Mouse (Mus musculus) hindbrain, embryonic 10.5 days (tissue): ENCODE data around the gene Olfr218. TPM values are rescaled to one million over a fixed set of nuclear protein-coding genes. Genes with fewer than 3 reads are reported as not detected.
"Not testable (repeated sequence)": the region's sequence is repeated elsewhere in the genome, so short reads cannot be mapped to it uniquely, and the experiment has no call there.

Source experiments
- DNase-seq: peaks from one replicate; pipeline ENCODE4 v3.0.0-alpha.2; 2017; ENCODE audit warnings: low spot score
- H3K27ac ChIP-seq: fragments of 300-500 bp; sonication (generic); 2 replicates; pipeline ENCODE4 v1.5.1; 2016; ENCODE audit warnings: mild to moderate bottlenecking, moderate library complexity
- H3K27me3 ChIP-seq: fragments of 300-500 bp; sonication (generic); 2 replicates; pipeline ENCODE4 v1.6.1; 2016; ENCODE audit warnings: mild to moderate bottlenecking; ENCODE audit not compliant: poor library complexity, insufficient read depth, severe bottlenecking
- H3K36me3 ChIP-seq: fragments of 300-500 bp; sonication (generic); 2 replicates; pipeline ENCODE4 v1.6.1; 2016; ENCODE audit warnings: mild to moderate bottlenecking, moderate library complexity
- H3K4me1 ChIP-seq: fragments of 300-500 bp; sonication (generic); replicated peaks from 2 replicates; pipeline ENCODE4 v1.6.1; 2016; ENCODE audit warnings: mild to moderate bottlenecking
- H3K4me3 ChIP-seq: fragments of 300-500 bp; sonication (generic); 2 replicates; pipeline ENCODE4 v1.5.1; 2016; ENCODE audit warnings: mild to moderate bottlenecking, moderate library complexity
- H3K9me3 ChIP-seq: fragments of 300-500 bp; sonication (generic); 2 replicates; pipeline ENCODE4 v1.6.1; 2016; ENCODE audit warnings: mild to moderate bottlenecking, moderate library complexity
- WGBS: fragments of 180-500 bp; shearing (Covaris S2); methylation state at CpG from one replicate; pipeline ENCODE4 v1.1.7; 2016; 5-methylcytosine and 5-hydroxymethylcytosine counted together
- polyA plus RNA-seq: library from polyadenylated mRNA; unstranded; fragments of >200 nt; fragmentation: Nextera tagmentation; extraction: Ambion mirVana; gene quantifications from 2 replicates; pipeline ENCODE4 v1.2.1, GENCODE M21; 2016

Olfr218 gene
- polyA plus RNA-seq = not detected in 2 replicates

- no peaks in the 10 kb centered on the region for H3K4me1 ChIP-seq
- H3K9me3 ChIP-seq = no peaks in the 10 kb centered on the region
- no peaks in the 10 kb centered on the region for H3K36me3 ChIP-seq
- WGBS = 82% methylated on average over 5 of the region's 5 CpGs
- DNase-seq = no peak
- H3K4me3 ChIP-seq = no peak within 1 kb of the TSS
- H3K27ac ChIP-seq = no peak within 1 kb of the TSS
- H3K27me3 ChIP-seq = no peaks in the 10 kb centered on the region
Measured at GRCm38 (mm10) chr1:173197508-173197907, at the start of gene Olfr218. TSS of gene Olfr218 (plus strand) at chr1:173197808.

DNA sequence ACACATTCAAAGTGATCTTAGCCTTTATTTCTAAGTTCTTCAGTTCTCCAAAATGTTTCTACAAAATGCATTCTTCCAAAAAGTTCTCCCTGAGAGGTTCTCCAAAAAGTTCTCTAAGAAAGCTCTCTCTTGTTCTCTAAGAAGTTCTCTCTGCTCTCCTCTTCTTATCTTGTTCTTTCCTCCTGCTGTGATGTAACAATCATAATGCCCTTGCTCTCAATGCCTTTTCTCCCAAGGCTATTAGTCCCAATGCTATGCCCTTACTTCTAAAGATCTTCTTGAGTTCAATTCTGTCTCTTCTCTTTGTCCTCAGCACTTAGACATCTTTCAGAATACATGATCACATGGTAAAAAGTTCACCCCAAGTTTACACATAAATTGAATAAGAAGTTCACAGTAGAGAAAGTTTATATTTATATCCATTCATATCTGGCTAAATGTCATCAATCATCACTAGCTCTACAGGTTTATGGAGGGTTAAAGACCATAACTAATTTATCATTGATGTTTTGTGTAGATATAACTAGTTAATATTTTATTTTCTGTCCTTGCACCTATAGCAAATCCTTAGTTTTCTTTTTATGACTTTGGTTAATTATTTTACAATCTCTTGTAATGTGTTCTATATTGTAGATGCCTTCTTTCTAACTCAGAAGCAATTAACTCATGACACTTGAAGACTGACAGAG, 23.3 kb upstream of the Olfr218 start:
- DNase-seq = no peak
- Histone ChIP-seq H3K27ac (no peak overlapping the region), H3K27me3 (no peaks in the 10 kb centered on the region), H3K36me3 (no peaks in the 10 kb centered on the region), H3K9me3 (no peaks in the 10 kb centered on the region), H3K4me1 (no peaks in the 10 kb centered on the region), H3K4me3 (no peak overlapping the region)

DNA sequence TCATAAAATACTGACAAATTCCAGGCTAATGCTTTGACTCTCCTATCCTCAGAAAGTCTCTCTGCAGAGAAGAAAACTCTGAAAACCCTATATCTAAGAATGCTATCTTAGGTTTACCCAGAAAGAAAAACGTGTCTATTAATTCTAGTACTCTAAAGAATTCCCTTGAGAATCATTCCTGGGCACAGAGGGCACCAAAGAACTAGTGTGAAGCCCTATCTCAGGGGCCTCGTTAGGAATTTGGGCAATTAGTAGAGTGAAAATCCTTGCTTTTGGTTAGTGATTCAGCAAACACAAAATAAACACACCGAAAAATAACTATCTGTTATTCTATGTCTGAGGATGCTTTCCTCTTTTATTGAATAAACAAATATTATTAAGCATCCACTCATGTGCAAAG, 7.1 kb upstream of the Olfr218 start, which contains the start of gene Olfr1406:
Gene Olfr1406 (minus strand): TSS at position 101 of the 400 bp plus-strand sequence.
- 74% methylated on average over 3 of the region's 3 CpGs for WGBS
- H3K27me3 ChIP-seq = no peaks in the 10 kb centered on the region

GRCm38 (mm10) chr1:173192059-173192458, 5.5 kb upstream of the Olfr218 start:
- no peak for DNase-seq
- no peak overlapping the region for H3K27ac ChIP-seq
- no peaks in the 10 kb centered on the region for H3K27me3 ChIP-seq
- H3K36me3 ChIP-seq = no peaks in the 10 kb centered on the region
- WGBS = 80% methylated on average over 3 of the region's 3 CpGs
- H3K9me3 ChIP-seq = no peaks in the 10 kb centered on the region
- no peaks in the 10 kb centered on the region for H3K4me1 ChIP-seq
- no peak overlapping the region for H3K4me3 ChIP-seq

More for the DNA sequence above, 7.1 kb upstream of the Olfr218 start, which contains the start of gene Olfr1406:
- no peaks in the 10 kb centered on the region for H3K36me3 ChIP-seq
- H3K27ac ChIP-seq = no peak within 1 kb of the TSS
- no peaks in the 10 kb centered on the region for H3K4me1 ChIP-seq
- DNase-seq = no peak
- H3K9me3 ChIP-seq = no peaks in the 10 kb centered on the region
- no peak within 1 kb of the TSS for H3K4me3 ChIP-seq

- no peaks in the 10 kb centered on the region for H3K27me3 ChIP-seq
- no peak overlapping the region for H3K27ac ChIP-seq
- H3K4me3 ChIP-seq = no peak overlapping the region
- DNase-seq = no peak
- WGBS = 88% methylated on average over 2 of the region's 2 CpGs
- H3K4me1 ChIP-seq = no peaks in the 10 kb centered on the region
- no peaks in the 10 kb centered on the region for H3K36me3 ChIP-seq
- no peaks in the 10 kb centered on the region for H3K9me3 ChIP-seq
Measured at GRCm38 (mm10) chr1:173196359-173196758, 1.2 kb upstream of the Olfr218 start.

GRCm38 (mm10) chr1:173212092-173212491, 14.5 kb downstream of the Olfr218 start, which contains the start of gene Olfr1404:
TSS of gene Olfr1404 (plus strand) at chr1:173212392.
- H3K9me3 ChIP-seq = no peaks in the 10 kb centered on the region
- H3K36me3 ChIP-seq = no peaks in the 10 kb centered on the region
- H3K4me1 ChIP-seq = no peaks in the 10 kb centered on the region
- DNase-seq = no peak
- H3K27me3 ChIP-seq = no peaks in the 10 kb centered on the region
- 83% methylated on average over 5 of the region's 5 CpGs for WGBS
- H3K4me3 ChIP-seq = no peak within 1 kb of the TSS
- H3K27ac ChIP-seq = no peak within 1 kb of the TSS

GRCm38 (mm10) chr1:173216481-173216880, 18.9 kb downstream of the Olfr218 start:
- WGBS = 91% methylated on average over 3 of the region's 3 CpGs
- Histone ChIP-seq H3K4me3 (no peak overlapping the region), H3K9me3 (no peaks in the 10 kb centered on the region), H3K4me1 (no peaks in the 10 kb centered on the region), H3K27me3 (no peaks in the 10 kb centered on the region), H3K36me3 (no peaks in the 10 kb centered on the region), H3K27ac (no peak overlapping the region)
- no peak for DNase-seq

- Histone ChIP-seq H3K36me3 (no peaks in the 10 kb centered on the region), H3K27ac (no peak within 1 kb of the TSS), H3K27me3 (no peaks in the 10 kb centered on the region), H3K4me1 (no peaks in the 10 kb centered on the region), H3K4me3 (no peak within 1 kb of the TSS), H3K9me3 (no peaks in the 10 kb centered on the region)
- DNase-seq = no peak
- 89% methylated on average over 2 of the region's 2 CpGs for WGBS
Measured at GRCm38 (mm10) chr1:173227081-173227480, 29.5 kb downstream of the Olfr218 start, which contains the start of gene Fcer1a. TSS of gene Fcer1a (minus strand) at chr1:173227214.

DNA sequence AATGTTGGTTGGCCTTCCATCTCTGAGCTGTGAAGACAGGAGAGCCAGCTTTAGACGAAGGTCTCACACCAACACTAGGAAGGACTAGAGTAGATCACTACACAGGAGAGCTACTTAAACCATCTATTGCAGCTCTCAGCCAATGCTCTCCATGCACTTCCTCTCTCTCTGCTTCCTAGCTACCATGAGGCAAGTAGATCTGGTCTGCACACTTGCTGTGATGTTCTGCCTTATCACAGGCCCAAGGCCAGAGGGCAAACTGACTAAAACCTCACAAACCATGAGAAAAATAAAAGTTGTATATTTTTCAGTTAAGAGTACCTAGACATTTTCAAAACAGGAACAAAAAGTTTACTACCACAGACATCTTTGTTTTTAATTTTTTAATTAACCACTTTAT, 39.4 kb downstream of the Olfr218 start:
- not testable (repeated sequence) for H3K27ac ChIP-seq, DNase-seq, H3K27me3 ChIP-seq, H3K9me3 ChIP-seq, H3K4me3 ChIP-seq, H3K36me3 ChIP-seq, H3K4me1 ChIP-seq
- 88% methylated on average over 1 of the region's 1 CpGs for WGBS

- no peaks in the 10 kb centered on the region for H3K27me3 ChIP-seq
- H3K27ac ChIP-seq = no peak overlapping the region
- H3K9me3 ChIP-seq = no peaks in the 10 kb centered on the region
- no peaks in the 10 kb centered on the region for H3K36me3 ChIP-seq
- H3K4me3 ChIP-seq = no peak overlapping the region
- 95% methylated on average over 3 of the region's 3 CpGs for WGBS
- no peak for DNase-seq
- no peaks in the 10 kb centered on the region for H3K4me1 ChIP-seq
Measured at GRCm38 (mm10) chr1:173249888-173250287, 52.3 kb downstream of the Olfr218 start.

Other genes starting within 250 kb of the Olfr218 start
- gene Olfr16, start 247.4 kb upstream of the Olfr218 start, polyA plus RNA-seq = not detected in 2 replicates
- not detected in 2 replicates for gene Olfr1408, start 60.4 kb upstream of the Olfr218 start, polyA plus RNA-seq
- not detected in 2 replicates for gene Olfr1406, start 7.2 kb upstream of the Olfr218 start, polyA plus RNA-seq
- not detected in 2 replicates for gene Olfr1404, start 14.6 kb downstream of the Olfr218 start, polyA plus RNA-seq
- gene Fcer1a, start 29.4 kb downstream of the Olfr218 start, polyA plus RNA-seq = not detected in 2 replicates
- not detected in 2 replicates for gene Olfr418, start 68.2 kb downstream of the Olfr218 start, polyA plus RNA-seq
- not detected in 2 replicates for gene Mptx2, start 80.0 kb downstream of the Olfr218 start, polyA plus RNA-seq
- gene Ackr1, start 135.9 kb downstream of the Olfr218 start, polyA plus RNA-seq = 2.3 and 2.4 TPM in 2 replicates
- 3.9 and 4.8 TPM in 2 replicates for gene Aim2, start 153.1 kb downstream of the Olfr218 start, polyA plus RNA-seq
- gene Cadm3, start 169.9 kb downstream of the Olfr218 start, polyA plus RNA-seq = 3.9 and 17.7 TPM in 2 replicates